Mouse (Mus musculus) liver, postnatal 0 days (tissue): Measurements from ENCODE around the gene Hs3st2.

ENCODE experiments used
- CTCF ChIP-seq: sonication (generic); IDR thresholded peaks from 2 replicates; pipeline ENCODE4 v1.5.1; 2016; ENCODE audit warnings: antibody characterized with exemption, low read depth
- EP300 ChIP-seq: IDR thresholded peaks from 2 replicates; pipeline ENCODE4 v1.6.1; 2016; ENCODE audit warnings: antibody characterized with exemption, low read depth, mild to moderate bottlenecking

DNA sequence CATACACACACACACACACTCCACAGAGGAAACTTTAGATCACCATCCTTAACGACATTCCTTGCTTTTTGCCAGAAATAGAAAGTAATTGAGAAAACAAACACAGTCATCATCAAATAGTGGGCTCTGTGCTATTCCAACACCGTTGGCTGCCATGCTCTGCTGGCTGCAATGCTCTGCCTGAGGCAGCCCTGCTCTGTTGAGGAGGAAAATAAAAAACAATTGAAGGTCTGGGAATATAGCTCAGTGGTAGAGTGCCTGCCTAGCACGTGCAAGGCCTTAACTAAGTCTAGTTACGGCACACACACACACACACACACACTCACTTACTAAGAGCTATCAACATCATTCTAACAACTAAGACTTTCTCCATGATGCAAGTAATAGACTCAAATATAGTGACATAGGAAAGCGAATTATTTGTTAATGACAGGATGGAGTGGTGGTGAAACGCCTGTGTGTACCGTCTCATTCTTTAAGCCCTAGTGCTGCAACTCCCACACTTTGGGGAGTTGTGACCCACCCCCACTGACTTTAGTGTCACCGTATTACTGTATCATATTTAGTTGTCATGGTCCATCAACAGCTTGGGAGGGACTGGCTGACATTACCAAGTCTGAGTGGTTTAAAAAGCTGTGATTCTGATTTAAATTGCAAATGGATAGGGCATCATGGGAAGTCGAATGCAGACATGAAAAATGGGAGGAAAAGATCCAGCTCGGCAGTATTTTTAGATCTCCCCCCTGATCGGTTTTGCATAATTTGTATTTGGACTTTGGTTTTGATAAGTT lies 19.3 kb downstream of the Hs3st2 start:
- no peak for TF ChIP-seq CTCF
- no peak for TF ChIP-seq EP300
